Mouse (Mus musculus) olfactory bulb, adult 2 months (tissue): ENCODE results near the gene Apod. TPM values are rescaled to one million over a fixed set of nuclear protein-coding genes. Genes with fewer than 3 reads are reported as not detected.

Experiments used
- H3K27ac ChIP-seq: fragments of 200-500 bp; 2 replicates; pipeline ENCODE4 v1.5.1; 2012; ENCODE audit warnings: low read depth, low read length; ENCODE audit not compliant: insufficient read depth
- H3K4me1 ChIP-seq: fragments of 200-500 bp; 2 replicates; pipeline ENCODE4 v1.6.1; 2012; ENCODE audit warnings: low read length; ENCODE audit not compliant: control insufficient read depth, insufficient read depth
- H3K4me3 ChIP-seq: fragments of 200-500 bp; 2 replicates; pipeline ENCODE4 v1.5.1; 2012; ENCODE audit warnings: mild to moderate bottlenecking, low read depth, low read length, moderate library complexity; ENCODE audit not compliant: insufficient read depth
- CTCF ChIP-seq: fragments of 200-500 bp; IDR thresholded peaks from 2 replicates; pipeline ENCODE4 v1.5.1; 2012; ENCODE audit warnings: low read depth, mild to moderate bottlenecking, low read length, moderate library complexity; ENCODE audit not compliant: insufficient read depth
- POLR2A ChIP-seq: fragments of 200-500 bp; IDR thresholded peaks from 2 replicates; pipeline ENCODE4 v1.6.1; 2012; ENCODE audit warnings: mild to moderate bottlenecking, low read depth, low read length, moderate library complexity; ENCODE audit not compliant: insufficient read depth
- WGBS: fragments of 180-500 bp; shearing (Covaris S2); methylation state at CpG from one replicate; pipeline ENCODE4 v1.1.7; 2018; 5-methylcytosine and 5-hydroxymethylcytosine counted together
- polyA plus RNA-seq: library from polyadenylated mRNA; stranded (reverse); fragments of >200 nt; gene quantifications from 2 replicates; pipeline ENCODE4 v1.2.4, GENCODE M21; 2012; ENCODE audit warnings: low replicate concordance; ENCODE audit not compliant: missing spikeins, insufficient read depth, insufficient read length

Gene Apod
- polyA plus RNA-seq, 1 experiment: 662 TPM

- TF ChIP-seq CTCF (no peak), POLR2A (no peak)
- WGBS: 60% methylated on average over 7 of the region's 7 CpGs
- H3K4me3 ChIP-seq: no peak overlapping the region
- 0 out of 2 replicates have a peak overlapping the region, but pooled peaks have one; percentile 31 for H3K27ac ChIP-seq
- H3K4me1 ChIP-seq: peaks cover 6% of the 10 kb centered on the region
These were observed 37.6 kb downstream of the Apod start for GRCm38 (mm10) chr16:31276962-31277361.

GRCm38 (mm10) chr16:31276539-31276938 lies 38.1 kb downstream of the Apod start:
- Histone ChIP-seq H3K4me1 (peaks cover 6% of the 10 kb centered on the region), H3K27ac (peak overlapping the region; percentile 31; the same call in 1 of the 2 replicates), H3K4me3 (no peak overlapping the region)
- TF ChIP-seq CTCF: no peak
- no peak for TF ChIP-seq POLR2A
- 32% methylated on average over 7 of the region's 7 CpGs for WGBS

- peak within 1 kb of the TSS; percentile 31 for H3K27ac ChIP-seq
- H3K4me3 ChIP-seq: peak within 1 kb of the TSS; percentile 97
- peaks cover 6% of the 10 kb centered on the region for H3K4me1 ChIP-seq
- TF ChIP-seq POLR2A: peak; percentile 93
- TF ChIP-seq CTCF: no peak
- under 1% methylated on average over 83 of the region's 83 CpGs for WGBS
These were observed 39.7 kb downstream of the Apod start, which contains the start of gene Ppp1r2 for GRCm38 (mm10) chr16:31274674-31275460. Gene Ppp1r2 (minus strand): TSS chr16:31275277.

GRCm38 (mm10) chr16:31274084-31274483 lies 40.5 kb downstream of the Apod start:
- TF ChIP-seq POLR2A: no peak
- TF ChIP-seq CTCF: no peak
- 1% methylated on average over 6 of the region's 6 CpGs for WGBS
- Histone ChIP-seq H3K4me3 (no peak overlapping the region), H3K4me1 (peaks cover 6% of the 10 kb centered on the region), H3K27ac (no peak overlapping the region)

GRCm38 (mm10) chr16:31266692-31267091 lies 47.9 kb downstream of the Apod start:
- 93% methylated on average over 2 of the region's 2 CpGs for WGBS
- no peak overlapping the region for H3K4me3 ChIP-seq
- no peak for TF ChIP-seq CTCF
- TF ChIP-seq POLR2A: no peak
- no peaks in the 10 kb centered on the region for H3K4me1 ChIP-seq
- no peak overlapping the region for H3K27ac ChIP-seq

- WGBS: 90% methylated on average over 2 of the region's 2 CpGs
- TF ChIP-seq POLR2A (no peak), CTCF (no peak)
- no peak overlapping the region for H3K27ac ChIP-seq
- no peak overlapping the region for H3K4me3 ChIP-seq
- H3K4me1 ChIP-seq: no peaks in the 10 kb centered on the region
These were observed 58.5 kb downstream of the Apod start for GRCm38 (mm10) chr16:31256151-31256550.

GRCm38 (mm10) chr16:31255685-31256084 lies 58.9 kb downstream of the Apod start:
- H3K4me1 ChIP-seq: no peaks in the 10 kb centered on the region
- TF ChIP-seq CTCF (no peak), POLR2A (no peak)
- WGBS: 48% methylated on average over 3 of the region's 3 CpGs
- no peak overlapping the region for H3K27ac ChIP-seq
- H3K4me3 ChIP-seq: no peak overlapping the region

- H3K27ac ChIP-seq: no peak overlapping the region
- H3K4me3 ChIP-seq: no peak overlapping the region
- 0 out of 2 replicates have a peak, but pooled peaks cover 2% of the 10 kb centered on the region for H3K4me1 ChIP-seq
- TF ChIP-seq POLR2A: no peak
- no peak for TF ChIP-seq CTCF
- 78% methylated on average over 3 of the region's 3 CpGs for WGBS
These were observed 65.2 kb downstream of the Apod start for GRCm38 (mm10) chr16:31249401-31249800.

- WGBS: 67% methylated on average over 13 of the region's 13 CpGs
- no peak overlapping the region for H3K27ac ChIP-seq
- H3K4me3 ChIP-seq: no peak overlapping the region
- TF ChIP-seq CTCF (no peak), POLR2A (no peak)
- 0 out of 2 replicates have a peak, but pooled peaks cover 2% of the 10 kb centered on the region for H3K4me1 ChIP-seq
These were observed 65.9 kb downstream of the Apod start for GRCm38 (mm10) chr16:31248717-31249116.

GRCm38 (mm10) chr16:31247442-31247841 lies 67.2 kb downstream of the Apod start:
- Histone ChIP-seq H3K27ac (no peak overlapping the region), H3K4me1 (0 out of 2 replicates have a peak, but pooled peaks cover 4% of the 10 kb centered on the region), H3K4me3 (no peak overlapping the region)
- 82% methylated on average over 7 of the region's 7 CpGs for WGBS
- TF ChIP-seq CTCF: no peak
- TF ChIP-seq POLR2A: no peak

Other genes with a start within 250 kb of the Apod start
- gene Xxylt1, start 233.4 kb downstream of the Apod start, polyA plus RNA-seq: not detected in 2 replicates
- not detected in 2 replicates for gene Acap2, start 113.6 kb downstream of the Apod start, polyA plus RNA-seq
- gene Ppp1r2, start 39.5 kb downstream of the Apod start, polyA plus RNA-seq: not detected in 2 replicates
- gene Bdh1, start 107.5 kb upstream of the Apod start, polyA plus RNA-seq: not detected in 2 replicates